Mouse (Mus musculus): ENCODE data around the gene Gm26602.

The Gm26602 gene

DNA sequence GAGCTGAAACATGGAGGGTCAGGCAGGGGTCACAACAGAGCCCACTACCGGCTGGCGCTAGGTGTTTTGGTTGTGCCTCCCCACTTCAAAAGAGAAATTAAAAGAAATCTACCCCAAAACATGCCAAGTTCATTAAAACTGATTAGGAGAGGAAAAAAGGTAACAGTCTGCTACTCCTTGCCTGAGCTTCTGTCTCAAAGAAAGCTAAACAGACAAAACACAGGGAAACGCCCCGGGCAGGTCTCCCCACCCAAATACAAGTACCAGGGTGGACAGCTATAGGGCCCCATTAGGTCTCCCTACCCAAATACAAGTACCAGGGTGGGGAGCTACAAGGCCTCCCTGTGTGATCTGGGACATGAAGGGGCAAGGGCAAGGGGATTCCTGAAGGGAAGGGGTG is at the start of gene Gm26602:
TSS of gene Gm26602 (plus strand) at position 301 of the 400 bp plus-strand sequence.
- no peak for DNase-seq (ENCODE audit: low read depth)

DNA sequence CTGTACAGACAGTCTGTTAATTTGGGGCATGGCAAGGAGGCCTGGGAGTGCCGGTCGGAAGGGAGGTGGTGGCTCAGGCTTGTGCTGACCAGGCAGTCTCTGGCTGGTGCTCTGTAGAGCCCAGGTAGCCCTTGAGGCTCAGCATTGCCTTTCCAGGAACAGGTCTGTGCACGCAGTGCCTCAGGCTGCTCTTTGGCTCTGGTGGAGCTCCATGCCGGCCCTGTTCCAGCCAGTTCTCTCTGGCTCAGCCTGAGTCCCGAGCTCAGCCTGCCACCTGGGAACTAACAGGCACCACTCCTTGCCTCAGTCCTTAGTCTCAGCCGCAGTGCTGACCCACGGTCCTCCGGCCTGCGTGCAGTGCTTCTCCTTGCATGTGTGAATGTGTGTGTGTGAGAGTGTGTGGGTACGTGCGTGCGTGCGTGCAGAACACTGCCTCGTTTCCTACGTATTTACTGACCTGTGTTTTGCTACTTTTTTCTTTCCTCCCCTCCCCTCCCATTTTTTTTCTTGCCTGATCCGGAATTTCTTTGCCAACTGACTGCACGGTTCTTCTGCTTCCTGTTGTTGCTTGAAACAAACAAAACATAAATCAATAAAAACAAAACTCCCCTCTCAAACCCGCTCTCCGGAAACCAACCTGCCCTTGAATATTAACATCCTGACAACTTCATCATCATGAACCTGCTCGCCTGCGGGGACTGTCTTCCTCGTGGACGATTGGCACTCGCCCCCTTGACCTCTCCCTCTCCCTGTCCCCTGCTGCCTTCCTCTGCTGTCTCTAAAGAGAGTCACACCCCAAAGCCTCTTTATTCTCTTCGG is 49.2 kb upstream of the Gm26602 start:
- no peak for DNase-seq (ENCODE audit: low read depth)

DNA sequence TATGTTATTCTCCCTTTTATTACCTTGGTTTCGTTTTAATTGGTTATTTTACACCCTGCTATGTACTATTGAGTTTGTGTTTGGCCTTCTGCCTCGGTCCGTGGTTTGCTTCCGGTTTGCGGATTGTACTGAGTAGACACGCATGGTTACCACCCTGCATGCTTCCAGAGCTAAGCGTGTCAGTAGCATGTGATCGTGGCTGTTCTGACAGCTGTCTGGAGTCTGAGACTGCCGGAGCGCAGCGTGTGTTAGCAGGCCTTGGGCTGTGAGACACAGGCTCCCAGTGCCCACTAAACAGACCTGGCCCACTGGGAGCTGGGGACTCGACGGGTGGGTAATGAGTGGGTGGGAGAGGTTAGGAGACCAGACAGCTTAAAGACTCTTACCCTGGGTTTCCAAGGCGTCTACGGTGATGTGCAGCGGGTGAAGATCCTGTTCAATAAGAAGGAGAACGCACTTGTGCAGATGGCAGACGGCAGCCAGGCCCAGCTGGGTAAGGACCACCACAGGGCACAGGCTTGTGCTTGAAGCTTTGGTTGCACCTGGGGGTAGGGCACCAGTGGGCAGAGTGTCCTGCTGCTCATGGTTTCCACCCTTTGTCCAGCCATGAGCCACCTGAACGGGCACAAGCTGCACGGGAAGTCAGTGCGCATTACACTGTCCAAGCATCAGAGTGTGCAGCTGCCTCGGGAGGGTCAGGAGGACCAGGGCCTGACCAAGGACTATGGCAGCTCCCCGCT is 48.4 kb upstream of the Gm26602 start:
- no peak for DNase-seq (ENCODE audit: low read depth)

GRCm38 (mm10) chr10:79862925-79863324 is 47.7 kb upstream of the Gm26602 start:
- no peak for DNase-seq (ENCODE audit: low read depth)

DNA sequence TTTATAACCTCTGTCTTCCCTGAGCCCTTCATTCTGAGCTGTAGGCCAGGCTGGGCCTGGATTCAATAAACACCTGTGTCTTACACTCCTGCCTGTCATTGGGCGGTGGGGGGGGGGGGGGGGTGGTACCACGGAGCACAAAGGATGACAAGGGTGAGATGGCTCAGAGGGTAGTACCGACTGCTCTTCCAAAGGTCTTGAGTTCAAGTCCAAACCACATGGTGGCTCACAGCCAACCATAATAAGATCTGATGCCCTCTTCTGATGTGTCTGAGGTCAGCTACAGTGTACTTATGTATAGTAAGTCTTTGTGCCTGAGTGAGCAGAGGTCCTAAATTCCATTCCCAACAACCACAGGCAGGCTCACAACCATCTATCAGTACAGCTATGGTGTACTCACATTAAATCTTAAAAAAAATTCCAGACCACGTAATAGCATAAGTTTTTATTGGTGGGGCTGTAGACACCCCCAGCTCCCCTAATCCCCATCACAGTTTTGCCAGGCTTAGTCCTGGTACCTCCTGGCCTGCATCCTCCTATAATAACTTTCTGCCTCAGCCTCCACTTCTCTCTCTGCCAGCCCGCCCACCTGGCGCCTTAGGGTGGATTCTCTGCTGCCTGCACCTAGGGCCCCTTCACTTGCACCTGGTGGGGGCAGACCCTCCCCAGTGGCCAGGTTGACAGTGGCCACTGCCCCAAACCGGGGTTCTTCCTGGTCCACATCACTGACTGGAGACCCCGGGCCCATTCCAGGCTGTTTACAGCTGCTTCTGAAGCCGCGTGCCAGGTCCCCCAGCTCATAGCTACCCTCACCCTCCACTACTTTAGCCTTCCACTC is 46.1 kb upstream of the Gm26602 start:
- peak; percentile 76 for DNase-seq (ENCODE audit: low read depth)

- DNase-seq (ENCODE audit: low read depth) = no peak
These were observed 45.5 kb upstream of the Gm26602 start for GRCm38 (mm10) chr10:79865189-79865601.

GRCm38 (mm10) chr10:79865801-79866295 is 44.8 kb upstream of the Gm26602 start:
- peak; percentile 64 for DNase-seq (ENCODE audit: low read depth)

GRCm38 (mm10) chr10:79866601-79867000 is 44.1 kb upstream of the Gm26602 start:
- DNase-seq (ENCODE audit: low read depth) = no peak

DNA sequence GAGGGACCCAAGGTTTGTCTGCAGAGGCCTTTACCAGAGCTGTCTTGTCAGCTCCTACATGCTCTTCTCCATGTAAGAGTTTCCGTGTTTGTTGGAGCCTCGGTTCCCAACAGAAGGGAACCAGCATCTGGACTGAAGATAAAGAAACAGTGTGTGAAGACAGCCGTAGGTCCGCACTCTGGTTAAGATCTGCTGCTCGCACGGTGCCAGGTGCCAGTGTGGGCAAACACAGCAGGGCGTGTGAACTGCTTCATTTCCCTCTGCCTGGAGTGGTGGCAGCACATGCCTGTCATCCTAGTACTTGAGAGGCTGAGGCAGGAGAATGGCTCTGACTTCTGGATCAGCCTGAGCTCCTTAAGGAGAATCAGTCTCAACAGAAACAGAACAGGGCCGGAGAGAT is 38.8 kb upstream of the Gm26602 start:
- DNase-seq (ENCODE audit: low read depth) = no peak

GRCm38 (mm10) chr10:79872862-79873261 is 37.8 kb upstream of the Gm26602 start:
- DNase-seq (ENCODE audit: low read depth) = no peak

- DNase-seq (ENCODE audit: low read depth) = no peak
These were observed 37.3 kb upstream of the Gm26602 start for GRCm38 (mm10) chr10:79873313-79873712.

GRCm38 (mm10) chr10:79873715-79874289 is 36.9 kb upstream of the Gm26602 start:
- no peak for DNase-seq (ENCODE audit: low read depth)

- DNase-seq (ENCODE audit: low read depth) = no peak
These were observed 36.3 kb upstream of the Gm26602 start, which contains the start of the genes Prtn3 and Plppr3 for GRCm38 (mm10) chr10:79874290-79874862. Prtn3 (plus strand) TSS chr10:79874476. Plppr3 (minus strand) TSS chr10:79874634.

GRCm38 (mm10) chr10:79877174-79877573 is 33.5 kb upstream of the Gm26602 start:
- DNase-seq (ENCODE audit: low read depth) = peak; percentile 89

DNA sequence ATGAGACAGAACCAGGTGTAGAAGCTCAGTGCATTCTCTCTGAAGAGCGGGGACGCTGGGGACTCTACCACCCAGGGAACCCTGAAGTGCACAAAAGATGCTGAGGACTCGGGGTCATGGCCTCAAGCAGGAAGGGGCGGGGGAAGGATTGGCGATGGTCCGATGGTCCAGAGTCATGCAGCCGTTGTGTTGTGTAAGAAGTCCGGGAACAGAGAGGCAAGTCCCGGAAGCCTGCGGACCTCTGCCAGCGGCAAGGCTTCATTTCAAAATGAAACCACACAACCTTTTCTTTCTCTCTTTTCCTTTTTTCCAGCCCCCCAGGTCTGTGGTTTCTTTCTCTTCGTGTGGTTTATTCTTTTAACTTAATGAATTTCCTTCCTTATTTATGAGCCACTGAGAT is 32.9 kb upstream of the Gm26602 start:
- DNase-seq (ENCODE audit: low read depth) = peak; percentile 98

GRCm38 (mm10) chr10:79879527-79879926 is 31.1 kb upstream of the Gm26602 start:
- no peak for DNase-seq (ENCODE audit: low read depth)

DNA sequence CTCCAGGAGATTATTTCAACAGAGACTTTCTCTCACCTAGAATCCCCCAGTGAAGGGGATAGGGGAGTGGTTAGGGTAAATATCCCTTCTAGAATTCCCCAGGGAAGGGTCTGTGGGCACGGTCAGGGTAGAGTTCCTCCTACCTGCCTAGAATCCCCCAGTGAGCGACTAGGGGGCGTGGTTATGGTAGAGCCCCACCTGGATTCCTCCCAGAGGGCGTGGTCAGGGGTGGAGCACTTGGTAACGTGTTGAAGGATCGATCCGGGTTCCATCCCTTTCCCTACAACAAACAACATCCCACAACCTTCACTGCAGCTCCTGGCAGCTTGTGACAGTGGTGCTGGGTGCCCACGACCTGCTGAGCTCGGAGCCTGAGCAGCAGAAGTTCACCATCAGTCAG is 29.9 kb upstream of the Gm26602 start:
- DNase-seq (ENCODE audit: low read depth) = peak; percentile 78

- DNase-seq (ENCODE audit: low read depth) = peak; percentile 79
These were observed 28.7 kb upstream of the Gm26602 start for GRCm38 (mm10) chr10:79881981-79882380.

- peak; percentile 89 for DNase-seq (ENCODE audit: low read depth)
These were observed 27.2 kb upstream of the Gm26602 start for GRCm38 (mm10) chr10:79883297-79884084.

GRCm38 (mm10) chr10:79884446-79884845 is 26.2 kb upstream of the Gm26602 start:
- peak; percentile 75 for DNase-seq (ENCODE audit: low read depth)

Measured in 416B (cell line).